14 mouse cellular contexts compared by ENCODE assay signal in the genomic region with DNA sequence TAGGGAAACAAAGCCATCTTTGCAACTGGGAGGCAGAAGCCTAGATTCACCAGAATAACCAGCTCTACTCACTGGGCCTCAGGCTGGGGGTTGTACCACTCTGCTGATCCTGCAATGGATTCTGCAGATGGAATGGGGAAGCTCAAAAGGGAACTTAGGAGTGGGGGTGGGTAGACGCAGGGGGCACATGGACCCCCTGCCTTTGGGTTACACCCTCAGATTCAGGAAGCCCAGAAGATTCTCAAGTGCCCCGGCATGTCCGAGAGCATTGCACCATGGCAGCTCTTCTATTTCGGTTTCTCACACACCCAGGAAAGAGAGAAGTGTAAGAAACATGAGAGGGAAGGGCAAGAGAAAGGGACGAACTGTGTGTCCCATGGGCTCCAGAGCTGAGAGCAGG. TPM values are rescaled to one million over a fixed set of nuclear protein-coding genes. Genes with fewer than 3 reads are reported as not detected.
DNase-seq lines count a peak whose midpoint lies in the region; ATAC-seq and TF ChIP-seq lines count a peak whose summit lies in the region.
"Had no signal": no experiment of that assay in that cellular context is flagged by ENCODE, and none has a peak within 500 bp of the region (broad histone marks: within the 10 kb centered on the region; RNA-seq: fewer than 3 reads in every experiment).

No protein-coding gene starts in this region.

- H3K4me3 ChIP-seq in heart, adult 2 months = no peak overlapping the region
- no peak overlapping the region for H3K4me3 ChIP-seq in heart, embryonic 11.5 days (ENCODE audit: low read depth, low read length)
- H3K4me3 ChIP-seq in midbrain, postnatal 0 days (ENCODE audit: low read depth, low read length) = no peak overlapping the region
- H3K4me3 ChIP-seq in midbrain, embryonic 11.5 days (ENCODE audit: low read depth, low read length) = no peak overlapping the region
- H3K4me3 ChIP-seq: limb, embryonic 10.5 days; myocyte had no signal

- ATAC-seq in heart, embryonic 11.5 days (replicated peaks; ENCODE audit: insufficient number of reproducible peaks, low FRiP score, low TSS enrichment) = no peak
- no peak for ATAC-seq in midbrain, postnatal 0 days (ENCODE audit: low FRiP score)
- ATAC-seq in midbrain, embryonic 11.5 days (ENCODE audit: low FRiP score) = no peak

- peak in 1 of 2 experiments; percentile 46 for DNase-seq in heart, adult 2 months
- peak; percentile 39 to 45 for DNase-seq in right cerebral cortex, postnatal 10 days (ENCODE audit: low spot score in 2 of 2)
- DNase-seq in right cerebral cortex, postnatal 4 days = no peak
- peak; percentile 59 to 61 for DNase-seq in lung, postnatal 4 days
- no peak for DNase-seq in midbrain, postnatal 0 days (ENCODE audit: low spot score)
- DNase-seq in cerebellum, adult 18-20 months = no peak
- DNase-seq in midbrain, embryonic 11.5 days (ENCODE audit: low spot score, missing footprints) = no peak
- DNase-seq: adrenal gland, adult 2 months; cerebellum, postnatal 25 days; right cerebral cortex, postnatal 25 days; thymus, postnatal 25 days had no signal

- no peak overlapping the region for H3K9ac ChIP-seq in heart, adult 2 months (ENCODE audit: low read depth, low read length)
- no peak overlapping the region for H3K9ac ChIP-seq in heart, embryonic 11.5 days (ENCODE audit: low read depth, low read length)
- H3K9ac ChIP-seq in midbrain, postnatal 0 days (replicated peaks; ENCODE audit: low read length, poor library complexity, severe bottlenecking) = no peak overlapping the region
- no peak overlapping the region for H3K9ac ChIP-seq in midbrain, embryonic 11.5 days (ENCODE audit: low read length)

- TF ChIP-seq EP300 in heart, adult 2 months (IDR thresholded peaks at IDR 0.05; ENCODE audit: insufficient read depth, low read depth, low read length) = 0 out of 2 replicates have a peak, but pooled peaks have one; percentile 14

- H3K36me3 ChIP-seq in heart, adult 2 months (ENCODE audit: control insufficient read depth, insufficient read depth, low read length) = no peaks in the 10 kb centered on the region
- no peaks in the 10 kb centered on the region for H3K36me3 ChIP-seq in heart, embryonic 11.5 days (ENCODE audit: control insufficient read depth, insufficient read depth, low read length)
- no peaks in the 10 kb centered on the region for H3K36me3 ChIP-seq in midbrain, postnatal 0 days (ENCODE audit: insufficient read depth, low read length)
- H3K36me3 ChIP-seq in midbrain, embryonic 11.5 days (ENCODE audit: control insufficient read depth, insufficient read depth, low read length) = no peaks in the 10 kb centered on the region
- H3K36me3 ChIP-seq: limb, embryonic 10.5 days had no signal

- 79% methylated on average over 5 of the region's 5 CpGs for WGBS in heart, adult 2 months
- WGBS in heart, embryonic 11.5 days (ENCODE audit: insufficient replicate concordance) = 72% methylated on average over 5 of the region's 5 CpGs
- 98% methylated on average over 5 of the region's 5 CpGs for WGBS in midbrain, postnatal 0 days
- 86% methylated on average over 5 of the region's 5 CpGs for WGBS in midbrain, embryonic 11.5 days

- no peaks in the 10 kb centered on the region for H3K79me2 ChIP-seq in heart, adult 2 months (replicated peaks; ENCODE audit: control insufficient read depth, insufficient read depth, low read length)

- peaks cover 6% of the 10 kb centered on the region for H3K4me1 ChIP-seq in heart, adult 2 months (ENCODE audit: control insufficient read depth, insufficient read depth, low read length)
- no peaks in the 10 kb centered on the region for H3K4me1 ChIP-seq in heart, embryonic 11.5 days (ENCODE audit: control insufficient read depth, insufficient read depth, low read length)
- H3K4me1 ChIP-seq in midbrain, postnatal 0 days (ENCODE audit: insufficient read depth, low read length) = no peaks in the 10 kb centered on the region
- no peaks in the 10 kb centered on the region for H3K4me1 ChIP-seq in midbrain, embryonic 11.5 days (ENCODE audit: control insufficient read depth, insufficient read depth, low read length)
- H3K4me1 ChIP-seq: limb, embryonic 10.5 days had no signal

- H3K4me2 ChIP-seq in heart, embryonic 11.5 days = no peak overlapping the region
- H3K4me2 ChIP-seq in midbrain, postnatal 0 days (ENCODE audit: low read depth, low read length, poor library complexity, severe bottlenecking) = no peak overlapping the region
- no peak overlapping the region for H3K4me2 ChIP-seq in midbrain, embryonic 11.5 days

- no peaks in the 10 kb centered on the region for H3K27me3 ChIP-seq in heart, adult 2 months (ENCODE audit: control insufficient read depth, insufficient read depth, low read length)
- H3K27me3 ChIP-seq in heart, embryonic 11.5 days (ENCODE audit: control insufficient read depth, insufficient read depth, low read length) = no peaks in the 10 kb centered on the region
- H3K27me3 ChIP-seq in midbrain, postnatal 0 days (ENCODE audit: insufficient read depth, low read length) = no peaks in the 10 kb centered on the region
- H3K27me3 ChIP-seq in midbrain, embryonic 11.5 days (ENCODE audit: control insufficient read depth, insufficient read depth, low read length) = no peaks in the 10 kb centered on the region

- no peak for TF ChIP-seq POLR2A in heart, adult 2 months (IDR thresholded peaks at IDR 0.05; ENCODE audit: insufficient read depth, low read depth, low read length)

- H3K9me3 ChIP-seq in heart, embryonic 11.5 days (replicated peaks; ENCODE audit: control insufficient read depth, low read length) = no peaks in the 10 kb centered on the region
- no peaks in the 10 kb centered on the region for H3K9me3 ChIP-seq in midbrain, postnatal 0 days (ENCODE audit: low read length)
- H3K9me3 ChIP-seq in midbrain, embryonic 11.5 days (ENCODE audit: control insufficient read depth, low read length) = no peaks in the 10 kb centered on the region
- H3K9me3 ChIP-seq: limb, embryonic 10.5 days had no signal

- intact Hi-C loops in heart, adult 2 months (cut with DNase I) = no loop called here

- no peak for TF ChIP-seq CTCF in heart, adult 2 months (IDR thresholded peaks at IDR 0.05)
- TF ChIP-seq CTCF in midbrain, postnatal 0 days (IDR thresholded peaks at IDR 0.05) = no peak

- no peak overlapping the region for H3K27ac ChIP-seq in heart, adult 2 months
- H3K27ac ChIP-seq in heart, embryonic 11.5 days (ENCODE audit: low read depth, low read length) = no peak overlapping the region
- H3K27ac ChIP-seq in midbrain, postnatal 0 days (ENCODE audit: low read depth, low read length) = no peak overlapping the region
- H3K27ac ChIP-seq in midbrain, embryonic 11.5 days (ENCODE audit: low read depth, low read length) = no peak overlapping the region
- H3K27ac ChIP-seq: limb, embryonic 10.5 days had no signal

RNA-seq across cellular contexts. Expression of a gene that starts 23.5 kb away (rescaled TPM):
- 1 to 10 TPM; 4.8 to 5.4 TPM for total RNA-seq in heart, adult 2 months (2021)
- polyA plus RNA-seq in heart, adult 2 months (2012; rRNA removed) = 7.6 and 10.9 TPM in 2 replicates
- 2.3 and 3.8 TPM in 2 replicates for polyA plus RNA-seq in heart, embryonic 11.5 days (2014; fragmentation: Nextera tagmentation; extraction: Ambion mirVana)
- 7.1 and 7.5 TPM in 2 replicates for total RNA-seq in midbrain, postnatal 0 days (2014; rRNA removed)
- polyA plus RNA-seq in midbrain, postnatal 0 days (2015; fragmentation: Nextera tagmentation; extraction: Ambion mirVana) = 2.6 and 2.8 TPM in 2 replicates
- 1.9 and 2.4 TPM in 2 replicates for polyA plus RNA-seq in midbrain, embryonic 11.5 days (2014; fragmentation: Nextera tagmentation; extraction: Ambion mirVana)

RNA-seq across cellular contexts. Expression of a gene that starts 44.8 kb away (rescaled TPM):
- total RNA-seq in heart, adult 2 months (2021) = under 1 TPM; 0.11 to 0.18 TPM
- 0.12 and 0.16 TPM in 2 replicates for polyA plus RNA-seq in heart, adult 2 months (2012; rRNA removed)
- polyA plus RNA-seq in heart, embryonic 11.5 days (2014; fragmentation: Nextera tagmentation; extraction: Ambion mirVana) = 0.04 and 0.08 TPM in 2 replicates
- total RNA-seq in midbrain, postnatal 0 days (2014; rRNA removed) = 3.3 and 3.7 TPM in 2 replicates
- polyA plus RNA-seq in midbrain, postnatal 0 days (2015; fragmentation: Nextera tagmentation; extraction: Ambion mirVana) = 3.0 TPM in 2 replicates
- 0.04 TPM in 1 of 2 replicates, not detected in the other for polyA plus RNA-seq in midbrain, embryonic 11.5 days (2014; fragmentation: Nextera tagmentation; extraction: Ambion mirVana)

Comparison
In these comparisons a context has a peak if more than half of its experiments do, and no peak if none do; other contexts are left out.
1. DNase-seq: peak in right cerebral cortex, postnatal 10 days (2 of 2) and lung, postnatal 4 days (2 of 2); none in right cerebral cortex, postnatal 4 days (single experiment), midbrain, postnatal 0 days (single experiment), cerebellum, adult 18-20 months (0 of 2) and midbrain, embryonic 11.5 days (single experiment).